Mouse (Mus musculus): ENCODE measurements around the gene Atp8a1. TPM values are rescaled to one million over a fixed set of nuclear protein-coding genes. Genes with fewer than 3 reads are reported as not detected.
"Not testable (repeated sequence)": the region's sequence is repeated elsewhere in the genome, so short reads cannot be mapped to it uniquely, and the experiment has no call there.

The Atp8a1 gene
- polyA plus RNA-seq, 1 experiment, result 66.2 TPM

DNA sequence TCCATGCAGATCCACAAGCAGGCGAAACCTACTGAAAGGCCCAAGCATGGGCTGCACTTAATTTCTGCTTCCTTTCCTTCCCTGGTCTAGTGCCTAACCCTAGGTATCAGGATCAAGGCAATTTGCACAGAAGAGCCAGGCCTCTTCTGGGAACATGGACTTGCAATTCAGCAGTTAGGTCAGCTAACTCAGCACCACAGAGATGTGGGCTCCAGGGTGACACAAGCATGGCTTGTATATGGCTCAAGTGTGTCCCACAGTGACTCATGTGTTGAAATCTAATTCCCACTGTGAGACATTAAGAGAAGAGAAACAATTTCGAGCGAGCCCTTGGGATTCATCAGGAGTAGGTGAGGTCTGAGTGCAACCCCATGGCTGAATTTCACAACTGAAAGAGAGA is 18.9 kb downstream of the Atp8a1 start:
- no peak for DNase-seq (ENCODE audit: extremely low spot score in 1 of 2, low spot score in 1 of 2)

GRCm38 (mm10) chr5:67826935-67827334 is 20.3 kb downstream of the Atp8a1 start:
- no peak for DNase-seq (ENCODE audit: extremely low spot score in 1 of 2, low spot score in 1 of 2)

- no peak for DNase-seq (ENCODE audit: extremely low spot score in 1 of 2, low spot score in 1 of 2)
Measured at GRCm38 (mm10) chr5:67826278-67826677, 21.0 kb downstream of the Atp8a1 start.

DNA sequence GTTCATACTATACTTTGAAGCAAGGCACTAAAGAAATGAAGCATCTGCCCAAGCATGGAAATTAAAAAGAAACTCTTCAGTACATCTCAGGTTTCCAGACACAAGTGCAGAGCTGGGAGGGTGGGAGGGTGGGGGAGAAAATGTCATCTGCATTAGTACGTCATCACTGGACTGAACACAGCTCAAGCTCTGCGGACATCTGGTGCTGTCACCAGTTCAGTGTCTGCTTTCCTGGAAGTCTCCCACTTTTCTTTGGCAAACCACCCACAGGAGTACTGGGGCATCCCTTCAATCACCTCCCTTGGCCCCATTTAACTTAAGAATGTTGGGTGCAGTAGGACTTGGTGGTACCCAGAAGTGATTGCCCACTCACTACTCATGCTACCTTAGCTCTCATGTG is 22.6 kb downstream of the Atp8a1 start:
- DNase-seq (ENCODE audit: extremely low spot score in 1 of 2, low spot score in 1 of 2), result peak in 1 of 2 experiments; percentile 50

GRCm38 (mm10) chr5:67823771-67824170 is 23.5 kb downstream of the Atp8a1 start:
- DNase-seq (ENCODE audit: extremely low spot score in 1 of 2, low spot score in 1 of 2), result no peak

- no peak for DNase-seq (ENCODE audit: extremely low spot score in 1 of 2, low spot score in 1 of 2)
Measured at GRCm38 (mm10) chr5:67822619-67823018, 24.6 kb downstream of the Atp8a1 start.

GRCm38 (mm10) chr5:67821987-67822401 is 25.2 kb downstream of the Atp8a1 start:
- DNase-seq (ENCODE audit: extremely low spot score in 1 of 2, low spot score in 1 of 2), result no peak

DNA sequence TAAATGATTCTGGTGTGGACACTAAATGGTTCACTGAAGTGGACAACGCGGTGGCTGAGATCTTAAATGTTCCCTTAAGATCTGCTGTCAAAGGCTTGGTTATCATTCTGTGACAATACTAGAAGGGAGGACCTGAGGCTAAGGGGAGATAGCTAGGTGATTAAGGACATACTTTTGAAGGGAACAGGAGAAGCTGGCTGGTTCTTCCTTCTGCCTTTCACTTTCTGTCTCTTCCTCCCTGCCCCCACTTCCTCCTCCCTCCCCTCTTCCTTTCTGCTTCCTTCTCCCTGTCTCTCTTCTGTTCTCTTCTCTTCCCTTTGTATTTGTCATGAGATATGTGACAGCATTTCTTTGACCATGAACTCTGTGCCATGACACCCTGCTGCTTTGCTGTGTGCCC is 26.0 kb downstream of the Atp8a1 start:
- DNase-seq (ENCODE audit: extremely low spot score in 1 of 2, low spot score in 1 of 2), result no peak

GRCm38 (mm10) chr5:67819451-67819850 is 27.8 kb downstream of the Atp8a1 start:
- DNase-seq (ENCODE audit: extremely low spot score in 1 of 2, low spot score in 1 of 2), result peak in 1 of 2 experiments; percentile 71

DNA sequence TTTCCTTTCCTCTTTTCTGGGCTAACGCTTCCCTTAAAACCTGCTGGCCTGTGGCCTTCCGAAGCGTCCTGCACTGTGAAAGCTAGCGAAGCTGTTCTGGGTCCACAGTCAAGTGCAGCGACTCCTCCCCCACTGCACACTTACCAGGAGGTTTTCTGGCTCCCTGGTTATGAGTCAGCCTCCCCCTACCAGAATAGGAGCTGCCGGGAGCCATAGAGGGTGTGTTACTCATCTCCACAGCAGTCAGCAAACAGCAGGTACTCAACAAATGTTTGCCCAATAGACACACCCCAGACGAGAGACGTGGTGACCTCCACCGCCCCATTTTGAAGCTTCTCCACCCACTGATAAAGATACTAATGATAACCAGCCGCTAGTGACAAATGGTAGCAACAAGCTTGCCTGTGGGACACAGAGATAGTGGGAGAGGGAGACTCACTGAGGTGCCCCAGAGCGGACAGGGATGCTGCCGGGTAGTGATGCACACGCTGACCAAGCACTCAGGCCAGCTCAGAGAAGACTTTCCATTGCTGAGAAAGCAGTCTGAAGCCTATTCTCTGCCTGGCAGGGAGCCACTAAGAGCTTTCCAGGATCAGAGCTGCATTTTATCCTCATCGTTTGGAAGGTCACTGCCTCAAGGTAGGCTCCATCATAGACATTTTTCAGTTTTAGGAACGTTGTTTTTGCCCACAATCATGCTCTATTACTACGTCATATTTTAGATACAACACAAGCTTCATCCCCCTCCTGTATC is 31.5 kb downstream of the Atp8a1 start:
- DNase-seq (ENCODE audit: extremely low spot score in 1 of 2, low spot score in 1 of 2), result peak in 1 of 2 experiments; percentile 69

DNA sequence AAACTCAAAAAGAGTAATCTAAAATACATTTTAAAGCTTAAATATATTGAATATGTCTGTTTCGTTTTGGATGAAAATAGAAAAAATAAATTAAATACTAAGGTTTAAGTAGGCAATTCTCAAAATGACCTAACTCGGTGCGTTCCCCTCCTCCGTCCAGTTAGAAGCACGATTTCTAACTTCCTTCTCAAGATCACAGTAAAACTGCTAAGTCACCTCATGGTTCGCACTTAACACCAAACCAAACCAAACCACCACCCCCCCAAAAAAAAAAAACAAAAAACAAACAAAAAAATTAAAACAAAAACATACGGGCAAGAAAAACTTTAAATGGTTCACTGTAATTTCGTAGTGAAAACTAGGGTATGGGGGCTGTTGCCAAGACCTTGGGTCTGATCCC is 32.2 kb downstream of the Atp8a1 start:
- DNase-seq (ENCODE audit: extremely low spot score in 1 of 2, low spot score in 1 of 2), result not testable (repeated sequence)

DNA sequence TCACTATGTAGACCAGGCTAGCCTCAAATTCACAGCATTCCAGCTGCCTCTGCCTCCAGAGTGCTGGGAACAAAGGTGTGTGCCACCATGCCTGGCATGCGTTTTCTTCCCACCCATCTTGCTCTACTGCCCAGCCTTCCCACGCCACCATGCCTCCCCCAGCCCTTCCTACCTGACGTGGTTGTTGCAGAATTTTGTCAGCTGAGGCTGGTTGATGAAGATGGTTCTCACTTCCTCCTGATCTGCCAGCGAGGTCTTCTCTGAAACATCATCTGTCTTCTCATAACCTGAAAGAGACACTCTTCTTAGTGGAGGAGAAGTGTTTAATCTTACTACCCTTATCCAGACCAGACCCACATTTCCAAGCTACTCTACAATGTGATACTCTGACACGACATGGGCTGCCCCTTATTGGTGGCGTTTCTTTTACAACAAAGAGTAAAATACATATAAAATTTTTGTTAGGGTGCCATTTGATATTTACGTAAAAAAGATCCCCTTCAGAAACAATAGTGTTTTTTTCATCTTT is 32.7 kb downstream of the Atp8a1 start:
- DNase-seq (ENCODE audit: extremely low spot score in 1 of 2, low spot score in 1 of 2), result no peak

DNA sequence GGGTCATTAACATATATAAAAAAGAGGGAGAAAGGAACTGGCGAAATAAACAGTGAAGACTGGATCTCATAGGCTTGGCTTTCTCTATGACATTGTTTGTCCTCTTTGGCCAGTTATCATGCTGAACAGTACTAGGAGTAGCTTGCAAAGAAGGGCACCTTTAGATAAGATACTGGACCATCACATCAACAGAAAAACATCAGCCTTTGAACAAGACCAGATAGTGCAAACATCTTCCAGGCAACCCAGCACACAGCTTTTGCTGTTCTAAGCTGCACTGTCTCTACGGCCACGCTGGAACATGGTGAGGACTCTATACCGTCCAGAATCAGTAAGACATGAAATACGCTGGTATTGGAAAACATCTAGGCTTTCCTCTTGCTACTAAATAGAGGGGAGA is 33.9 kb downstream of the Atp8a1 start:
- DNase-seq (ENCODE audit: extremely low spot score in 1 of 2, low spot score in 1 of 2), result no peak

DNA sequence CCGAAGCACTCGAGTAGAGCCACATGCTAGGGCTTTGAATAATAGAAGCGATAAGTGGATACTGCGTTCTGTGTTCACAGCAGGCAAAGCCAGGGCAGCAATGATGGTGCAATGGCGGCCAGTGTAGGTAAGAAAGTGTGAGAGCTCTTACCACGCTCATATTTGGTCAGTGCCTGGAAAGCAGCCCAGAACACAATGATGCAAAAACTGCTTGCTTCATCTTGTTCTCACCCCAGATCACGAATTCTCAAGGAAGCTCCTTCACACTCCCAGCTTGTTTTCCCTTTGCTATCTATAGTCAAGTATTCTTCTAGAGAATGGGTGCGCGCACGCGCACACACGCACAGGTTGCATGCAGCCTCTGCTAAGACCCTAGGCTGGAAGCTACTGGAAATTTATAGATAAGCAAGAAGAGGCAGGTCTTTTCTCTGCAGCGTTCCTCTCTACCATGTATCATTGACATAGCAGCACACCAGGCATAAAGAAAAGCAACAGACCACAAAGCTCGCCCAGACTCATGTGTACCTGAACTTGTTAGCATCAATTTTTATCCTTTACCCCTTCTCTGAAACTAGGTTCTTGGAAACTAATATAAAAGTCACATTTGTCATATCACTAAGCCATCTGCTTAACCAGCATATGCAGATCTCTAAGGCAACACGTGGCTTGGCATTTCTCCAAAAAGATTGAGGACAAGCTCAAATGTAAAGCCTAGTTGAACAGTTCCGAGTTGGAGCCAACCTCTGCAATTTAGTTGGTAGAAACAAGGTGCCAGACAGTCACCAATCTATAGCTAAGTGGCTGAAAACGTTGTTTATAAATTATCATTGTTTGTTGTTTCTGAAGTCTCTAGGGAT is 44.8 kb downstream of the Atp8a1 start:
- peak; percentile 80 to 83 for DNase-seq (ENCODE audit: extremely low spot score in 1 of 2, low spot score in 1 of 2)

GRCm38 (mm10) chr5:67800801-67801200 is 46.4 kb downstream of the Atp8a1 start:
- no peak for DNase-seq (ENCODE audit: extremely low spot score in 1 of 2, low spot score in 1 of 2)

- no peak for DNase-seq (ENCODE audit: extremely low spot score in 1 of 2, low spot score in 1 of 2)
Measured at GRCm38 (mm10) chr5:67799785-67800184, 47.4 kb downstream of the Atp8a1 start.

GRCm38 (mm10) chr5:67798348-67798747 is 48.9 kb downstream of the Atp8a1 start:
- no peak for DNase-seq (ENCODE audit: extremely low spot score in 1 of 2, low spot score in 1 of 2)

GRCm38 (mm10) chr5:67797006-67797958 is 50.0 kb downstream of the Atp8a1 start:
- no peak for DNase-seq (ENCODE audit: extremely low spot score in 1 of 2, low spot score in 1 of 2)

GRCm38 (mm10) chr5:67794129-67794800 is 53.0 kb downstream of the Atp8a1 start:
- peak; percentile 53 to 65 for DNase-seq (ENCODE audit: extremely low spot score in 1 of 2, low spot score in 1 of 2)

GRCm38 (mm10) chr5:67782775-67783174 is 64.5 kb downstream of the Atp8a1 start:
- no peak for DNase-seq (ENCODE audit: extremely low spot score in 1 of 2, low spot score in 1 of 2)

Measured in frontal cortex, adult 2 months (tissue).